8 mouse cellular contexts compared by ENCODE assay signal in genomic region chr12:69356546-69357299, GRCm38 (mm10). TPM values are rescaled to one million over a fixed set of nuclear protein-coding genes. Genes with fewer than 3 reads are reported as not detected.
DNase-seq lines count a peak whose midpoint lies in the region; ATAC-seq and TF ChIP-seq lines count a peak whose summit lies in the region.

Gene Nemf (minus strand): TSS chr12:69357165.

- peak; percentile 63 for ATAC-seq in embryonic facial prominence, embryonic 15.5 days (ENCODE audit: insufficient number of reproducible peaks, low FRiP score, low TSS enrichment, low read depth)
- peak; percentile 73 for ATAC-seq in kidney, embryonic 14.5 days (ENCODE audit: low FRiP score, low TSS enrichment)
- ATAC-seq in limb, embryonic 15.5 days (ENCODE audit: insufficient number of reproducible peaks, low FRiP score, low TSS enrichment, low read depth), result peak; percentile 49; the same call in 1 of the 2 replicates

- DNase-seq in 416B (ENCODE audit: low read depth), result peak; percentile 88
- DNase-seq in heart, adult 9 months (ENCODE audit: low spot score in 2 of 2), result peak; percentile 84 to 90
- peak; percentile 41 to 67 for DNase-seq in monocyte, adult 2 months (ENCODE audit: low read depth in 1 of 2, low spot score in 2 of 2)
- DNase-seq in spleen, postnatal 36 days (ENCODE audit: low spot score in 2 of 2), result peak; percentile 85 to 89

- H3K9ac ChIP-seq in embryonic facial prominence, embryonic 15.5 days, result peak within 1 kb of the TSS; percentile 75
- peak within 1 kb of the TSS; percentile 95 for H3K9ac ChIP-seq in kidney, embryonic 14.5 days (ENCODE audit: low read depth, low read length)
- peak within 1 kb of the TSS; percentile 78 for H3K9ac ChIP-seq in limb, embryonic 15.5 days

- H3K4me2 ChIP-seq in embryonic facial prominence, embryonic 15.5 days (replicated peaks), result peak within 1 kb of the TSS; percentile 57
- peak within 1 kb of the TSS; percentile 60 for H3K4me2 ChIP-seq in kidney, embryonic 14.5 days (replicated peaks; ENCODE audit: low read depth, low read length)
- H3K4me2 ChIP-seq in limb, embryonic 15.5 days, result peak within 1 kb of the TSS; percentile 68

- H3K36me3 ChIP-seq in embryonic facial prominence, embryonic 15.5 days, result peaks cover 26% of the 10 kb centered on the region
- peaks cover 29% of the 10 kb centered on the region for H3K36me3 ChIP-seq in kidney, embryonic 14.5 days (ENCODE audit: control insufficient read depth, insufficient read depth, low read length)
- peaks cover 21% of the 10 kb centered on the region for H3K36me3 ChIP-seq in limb, embryonic 15.5 days

- H3K4me3 ChIP-seq in bone marrow, adult 2 months (replicated peaks; ENCODE audit: control insufficient read depth, low read depth, low read length), result peak within 1 kb of the TSS; percentile 80
- H3K4me3 ChIP-seq in embryonic facial prominence, embryonic 15.5 days (replicated peaks), result peak within 1 kb of the TSS; percentile 80
- H3K4me3 ChIP-seq in kidney, embryonic 14.5 days (ENCODE audit: low read length), result peak within 1 kb of the TSS; percentile 89
- peak within 1 kb of the TSS; percentile 78 for H3K4me3 ChIP-seq in limb, embryonic 15.5 days

- peak within 1 kb of the TSS; percentile 62 for H3K27ac ChIP-seq in bone marrow, adult 2 months (ENCODE audit: control insufficient read depth, insufficient read depth, low read depth, low read length, poor library complexity)
- peak within 1 kb of the TSS; percentile 86 for H3K27ac ChIP-seq in embryonic facial prominence, embryonic 15.5 days (replicated peaks)
- H3K27ac ChIP-seq in kidney, embryonic 14.5 days (ENCODE audit: low read depth, low read length), result peak within 1 kb of the TSS; percentile 57
- H3K27ac ChIP-seq in limb, embryonic 15.5 days, result peak within 1 kb of the TSS; percentile 81

- peak; percentile 95 for TF ChIP-seq POLR2A in bone marrow, adult 2 months (IDR thresholded peaks at IDR 0.05; ENCODE audit: borderline replicate concordance, control insufficient read depth, low read depth, low read length)

- no peaks in the 10 kb centered on the region; the same call in 1 of the 2 replicates for H3K4me1 ChIP-seq in bone marrow, adult 2 months (ENCODE audit: control insufficient read depth, insufficient read depth, low read length)
- H3K4me1 ChIP-seq in embryonic facial prominence, embryonic 15.5 days, result peaks cover 10% of the 10 kb centered on the region; the same call in 1 of the 2 replicates
- H3K4me1 ChIP-seq in kidney, embryonic 14.5 days (ENCODE audit: control insufficient read depth, insufficient read depth, low read length), result 0 out of 2 replicates have a peak, but pooled peaks cover under 1% of the 10 kb centered on the region
- H3K4me1 ChIP-seq in limb, embryonic 15.5 days, result peaks cover 7% of the 10 kb centered on the region; the same call in 1 of the 2 replicates

- 0 out of 2 replicates have a peak, but pooled peaks have one; percentile 5 for TF ChIP-seq CTCF in bone marrow, adult 2 months (IDR thresholded peaks at IDR 0.05; ENCODE audit: control insufficient read depth, insufficient read depth, low read length)

- H3K9me3 ChIP-seq in embryonic facial prominence, embryonic 15.5 days (replicated peaks), result no peaks in the 10 kb centered on the region
- H3K9me3 ChIP-seq in kidney, embryonic 14.5 days (ENCODE audit: control insufficient read depth, low read length), result no peaks in the 10 kb centered on the region
- H3K9me3 ChIP-seq in limb, embryonic 15.5 days, result no peaks in the 10 kb centered on the region

- H3K27me3 ChIP-seq in embryonic facial prominence, embryonic 15.5 days, result no peaks in the 10 kb centered on the region
- no peaks in the 10 kb centered on the region for H3K27me3 ChIP-seq in kidney, embryonic 14.5 days (ENCODE audit: control insufficient read depth, insufficient read depth, low read length)
- H3K27me3 ChIP-seq in limb, embryonic 15.5 days, result no peaks in the 10 kb centered on the region

- under 1% methylated on average over 47 of the region's 50 CpGs for WGBS in bone marrow, adult 2 months
- under 1% methylated on average over 47 of the region's 50 CpGs for WGBS in embryonic facial prominence, embryonic 15.5 days
- under 1% methylated on average over 44 of the region's 50 CpGs for WGBS in kidney, embryonic 14.5 days
- under 1% methylated on average over 45 of the region's 50 CpGs for WGBS in limb, embryonic 15.5 days

RNA-seq across cellular contexts. Expression of gene Nemf, which starts in this region (rescaled TPM):
- polyA plus RNA-seq in bone marrow, adult 2 months (2011; ENCODE audit: insufficient read depth, insufficient read length, low replicate concordance, missing spikeins), result 28.9 and 43.5 TPM in 2 replicates
- 92.5 and 95.0 TPM in 2 replicates for polyA plus RNA-seq in embryonic facial prominence, embryonic 15.5 days (2015; fragmentation: Nextera tagmentation; extraction: Ambion mirVana)
- 91.4 and 92.5 TPM in 2 replicates for polyA plus RNA-seq in kidney, embryonic 14.5 days (2014; fragmentation: Nextera tagmentation; extraction: Ambion mirVana)
- 84.7 and 88.7 TPM in 2 replicates for polyA plus RNA-seq in limb, embryonic 15.5 days (2015; fragmentation: Nextera tagmentation; extraction: Ambion mirVana)

Comparison
In these comparisons a context has a peak if more than half of its experiments do, and no peak if none do; other contexts are left out.
1. Peak in every context shown above with its lines: DNase-seq, ATAC-seq, H3K4me3 ChIP-seq and H3K27ac ChIP-seq.